Mouse (Mus musculus): ENCODE results near the gene Slc37a1. TPM values are rescaled to one million over a fixed set of nuclear protein-coding genes. Genes with fewer than 3 reads are reported as not detected.
"Not testable (repeated sequence)": the region's sequence is repeated elsewhere in the genome, so short reads cannot be mapped to it uniquely, and the experiment has no call there.

Slc37a1 gene
- polyA plus RNA-seq, 1 experiment from 2014 or later: 16.5 TPM

DNA sequence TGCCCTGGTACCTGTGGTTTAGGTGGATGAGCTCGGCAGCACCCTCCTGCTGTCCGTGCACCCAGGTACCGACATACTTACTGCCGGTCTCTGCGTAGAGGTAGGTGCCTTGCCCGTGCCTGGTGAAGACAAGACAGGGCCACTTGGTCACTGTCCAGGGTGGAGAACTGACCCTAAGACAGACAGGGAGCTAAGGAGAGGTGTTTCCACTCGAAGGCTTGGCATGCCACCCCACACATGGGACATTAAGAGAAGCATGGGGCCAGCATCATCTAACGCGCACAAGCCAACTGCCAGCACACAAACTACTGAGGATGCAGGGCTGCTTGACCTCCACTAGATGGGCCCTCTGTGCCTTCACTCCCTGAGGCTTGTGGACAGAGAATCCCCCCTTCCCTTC, 20.8 kb upstream of the Slc37a1 start:
- Histone ChIP-seq H3K4me2 (replicated peaks; ENCODE audit: low read depth) (no peak overlapping the region), H3K4me1 (replicated peaks; ENCODE audit: control insufficient read depth, insufficient read depth, low read length) (no peaks in the 10 kb centered on the region), H3K9ac (ENCODE audit: low read depth, low read length) (no peak overlapping the region), H3K27ac (ENCODE audit: low read depth, low read length) (no peak overlapping the region), H3K36me3 (ENCODE audit: control insufficient read depth, insufficient read depth) (no peaks in the 10 kb centered on the region), H3K27me3 (replicated peaks; ENCODE audit: control insufficient read depth, insufficient read depth, low read length) (no peaks in the 10 kb centered on the region), H3K4me3 (ENCODE audit: low read depth, low read length) (no peak overlapping the region), H3K9me3 (ENCODE audit: control insufficient read depth) (no peaks in the 10 kb centered on the region)
- no peak for ATAC-seq
- TF ChIP-seq CTCF (IDR thresholded peaks at IDR 0.05; ENCODE audit: low read depth): no peak
- WGBS: 90% methylated on average over 9 of the region's 9 CpGs

DNA sequence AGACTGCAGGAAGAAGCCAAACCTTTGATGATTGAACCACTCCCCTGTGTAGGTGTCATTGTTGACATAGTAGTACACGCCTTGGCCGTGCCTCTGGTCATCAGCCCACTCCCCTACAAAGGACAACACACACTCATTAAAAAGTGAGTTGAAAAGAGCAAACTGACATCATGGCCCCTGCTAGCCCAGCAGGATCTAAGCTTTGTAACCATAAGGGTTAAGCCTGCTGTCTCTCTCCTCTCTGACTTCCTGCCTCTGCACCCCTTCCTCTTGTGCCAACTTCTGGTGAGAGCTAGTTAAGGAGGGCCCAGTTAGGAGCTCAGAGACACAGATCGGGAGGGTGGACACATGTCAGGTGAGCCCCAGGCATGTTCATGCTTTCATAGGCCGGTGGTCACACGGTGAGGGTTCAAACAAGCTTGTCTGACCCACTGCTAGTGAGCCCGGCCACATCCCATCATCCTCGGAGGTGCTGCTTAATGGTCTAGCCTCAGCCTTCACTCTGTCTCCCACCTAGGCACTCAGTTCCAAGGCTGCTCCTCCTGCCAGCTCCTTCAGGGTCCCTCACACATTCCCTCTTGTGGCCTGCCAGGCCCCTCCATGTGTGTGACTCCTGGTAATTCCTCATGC, 20.2 kb upstream of the Slc37a1 start:
- H3K27ac ChIP-seq (ENCODE audit: low read depth, low read length): no peak overlapping the region
- no peak overlapping the region for H3K4me3 ChIP-seq (ENCODE audit: low read depth, low read length)
- H3K9me3 ChIP-seq (ENCODE audit: control insufficient read depth): no peaks in the 10 kb centered on the region
- H3K36me3 ChIP-seq (ENCODE audit: control insufficient read depth, insufficient read depth): no peaks in the 10 kb centered on the region
- TF ChIP-seq CTCF (IDR thresholded peaks at IDR 0.05; ENCODE audit: low read depth): no peak
- 73% methylated on average over 7 of the region's 7 CpGs for WGBS
- H3K27me3 ChIP-seq (replicated peaks; ENCODE audit: control insufficient read depth, insufficient read depth, low read length): no peaks in the 10 kb centered on the region
- no peak overlapping the region for H3K4me2 ChIP-seq (replicated peaks; ENCODE audit: low read depth)
- H3K9ac ChIP-seq (ENCODE audit: low read depth, low read length): no peak overlapping the region
- no peak for ATAC-seq
- no peaks in the 10 kb centered on the region for H3K4me1 ChIP-seq (replicated peaks; ENCODE audit: control insufficient read depth, insufficient read depth, low read length)

DNA sequence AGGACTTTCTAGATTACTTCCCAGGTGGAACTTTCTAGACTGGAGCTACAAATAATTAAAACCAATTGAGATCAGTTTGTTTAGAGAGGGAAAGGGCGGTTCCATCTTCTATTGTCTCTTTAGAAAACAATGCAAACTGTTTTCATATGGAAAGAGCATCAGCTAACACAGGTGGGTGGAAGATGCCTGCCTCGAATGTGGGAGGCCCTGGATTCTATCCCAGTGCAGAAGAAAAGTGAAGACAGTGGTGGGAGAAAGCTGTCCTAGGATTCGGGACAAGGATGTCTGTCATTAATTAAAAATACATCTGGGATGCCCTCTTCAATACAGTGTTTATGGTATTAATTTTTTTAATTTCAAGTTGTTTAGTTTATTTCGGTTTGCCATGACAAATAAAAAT, 19.5 kb upstream of the Slc37a1 start:
- 72% methylated on average over 4 of the region's 4 CpGs for WGBS
- ATAC-seq: no peak
- H3K4me2 ChIP-seq (replicated peaks; ENCODE audit: low read depth): no peak overlapping the region
- no peaks in the 10 kb centered on the region for H3K9me3 ChIP-seq (ENCODE audit: control insufficient read depth)
- H3K27ac ChIP-seq (ENCODE audit: low read depth, low read length): no peak overlapping the region
- no peak overlapping the region for H3K9ac ChIP-seq (ENCODE audit: low read depth, low read length)
- no peaks in the 10 kb centered on the region for H3K27me3 ChIP-seq (replicated peaks; ENCODE audit: control insufficient read depth, insufficient read depth, low read length)
- no peaks in the 10 kb centered on the region for H3K4me1 ChIP-seq (replicated peaks; ENCODE audit: control insufficient read depth, insufficient read depth, low read length)
- H3K36me3 ChIP-seq (ENCODE audit: control insufficient read depth, insufficient read depth): no peaks in the 10 kb centered on the region
- no peak overlapping the region for H3K4me3 ChIP-seq (ENCODE audit: low read depth, low read length)
- TF ChIP-seq CTCF (IDR thresholded peaks at IDR 0.05; ENCODE audit: low read depth): no peak

DNA sequence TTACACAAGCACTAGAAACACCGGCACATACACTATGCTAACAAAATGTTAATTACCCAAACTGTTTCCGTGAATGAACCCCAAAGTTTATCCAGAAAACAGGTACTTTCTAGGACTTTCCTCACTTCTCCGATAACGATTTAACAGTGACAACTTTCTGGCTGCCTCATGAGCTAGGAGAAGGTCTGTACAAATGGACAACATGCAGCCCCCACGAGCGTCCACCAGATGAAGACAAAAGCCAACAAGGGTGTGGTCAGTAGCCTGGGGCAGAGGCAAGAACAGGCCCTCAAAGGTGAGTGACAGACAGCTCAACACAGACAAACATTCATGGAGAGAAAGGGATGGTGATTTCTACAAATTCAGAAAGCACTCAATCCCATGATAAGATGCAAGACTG, 19.0 kb upstream of the Slc37a1 start:
- no peaks in the 10 kb centered on the region for H3K9me3 ChIP-seq (ENCODE audit: control insufficient read depth)
- H3K27me3 ChIP-seq (replicated peaks; ENCODE audit: control insufficient read depth, insufficient read depth, low read length): no peaks in the 10 kb centered on the region
- no peaks in the 10 kb centered on the region for H3K36me3 ChIP-seq (ENCODE audit: control insufficient read depth, insufficient read depth)
- no peak overlapping the region for H3K4me2 ChIP-seq (replicated peaks; ENCODE audit: low read depth)
- ATAC-seq: no peak
- H3K4me3 ChIP-seq (ENCODE audit: low read depth, low read length): no peak overlapping the region
- no peak overlapping the region for H3K27ac ChIP-seq (ENCODE audit: low read depth, low read length)
- WGBS: 72% methylated on average over 6 of the region's 6 CpGs
- no peaks in the 10 kb centered on the region for H3K4me1 ChIP-seq (replicated peaks; ENCODE audit: control insufficient read depth, insufficient read depth, low read length)
- TF ChIP-seq CTCF (IDR thresholded peaks at IDR 0.05; ENCODE audit: low read depth): no peak
- H3K9ac ChIP-seq (ENCODE audit: low read depth, low read length): no peak overlapping the region

DNA sequence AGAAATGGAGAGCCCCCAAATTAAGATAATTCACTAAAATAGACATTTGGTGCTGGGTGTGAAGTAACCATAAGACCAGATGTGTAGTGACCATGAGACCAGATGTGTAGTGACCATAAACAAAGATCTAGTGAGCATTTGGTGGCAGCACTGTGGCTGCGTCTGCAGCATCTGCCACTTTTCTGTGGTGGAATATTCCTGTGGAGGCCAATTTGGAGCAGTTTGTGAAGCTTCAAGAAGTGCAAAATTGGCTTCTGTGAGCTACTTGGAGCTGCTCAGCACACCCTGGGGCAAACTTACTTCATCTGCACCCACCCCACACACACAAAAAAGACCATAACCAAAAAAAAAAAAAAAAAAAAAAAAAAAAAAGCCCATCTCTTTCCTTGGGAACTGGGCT, 18.6 kb upstream of the Slc37a1 start:
- no peak overlapping the region for H3K9ac ChIP-seq (ENCODE audit: low read depth, low read length)
- ATAC-seq: no peak
- H3K36me3 ChIP-seq (ENCODE audit: control insufficient read depth, insufficient read depth): no peaks in the 10 kb centered on the region
- no peak overlapping the region for H3K4me3 ChIP-seq (ENCODE audit: low read depth, low read length)
- no peak overlapping the region for H3K4me2 ChIP-seq (replicated peaks; ENCODE audit: low read depth)
- H3K27ac ChIP-seq (ENCODE audit: low read depth, low read length): no peak overlapping the region
- H3K4me1 ChIP-seq (replicated peaks; ENCODE audit: control insufficient read depth, insufficient read depth, low read length): no peaks in the 10 kb centered on the region
- H3K9me3 ChIP-seq (ENCODE audit: control insufficient read depth): no peaks in the 10 kb centered on the region
- TF ChIP-seq CTCF (IDR thresholded peaks at IDR 0.05; ENCODE audit: low read depth): no peak
- no peaks in the 10 kb centered on the region for H3K27me3 ChIP-seq (replicated peaks; ENCODE audit: control insufficient read depth, insufficient read depth, low read length)
- 78% methylated on average over 1 of the region's 1 CpGs for WGBS

DNA sequence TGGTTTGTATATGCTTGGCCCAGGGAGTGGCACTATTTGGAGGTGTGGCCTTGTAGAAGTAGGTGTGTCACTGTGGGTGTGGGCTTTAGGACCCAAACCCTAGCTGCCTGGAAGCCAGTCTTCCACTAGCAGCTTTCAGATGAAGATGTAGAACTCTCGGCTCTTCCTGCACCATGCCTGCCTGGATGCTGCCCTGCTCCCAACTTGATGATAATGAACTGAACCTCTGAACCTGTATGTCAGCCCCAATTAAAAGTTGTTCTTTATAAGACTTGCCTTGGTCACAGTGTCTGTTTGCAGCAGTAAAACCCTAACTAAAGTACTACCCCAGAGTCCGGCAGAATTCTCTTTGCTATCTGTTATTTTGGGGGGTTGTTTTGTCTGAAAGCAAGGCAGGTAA, 16.8 kb upstream of the Slc37a1 start:
- Histone ChIP-seq H3K9me3 (ENCODE audit: control insufficient read depth) (no peaks in the 10 kb centered on the region), H3K36me3 (ENCODE audit: control insufficient read depth, insufficient read depth) (no peaks in the 10 kb centered on the region), H3K27me3 (replicated peaks; ENCODE audit: control insufficient read depth, insufficient read depth, low read length) (no peaks in the 10 kb centered on the region), H3K9ac (ENCODE audit: low read depth, low read length) (no peak overlapping the region), H3K4me2 (replicated peaks; ENCODE audit: low read depth) (no peak overlapping the region), H3K4me1 (replicated peaks; ENCODE audit: control insufficient read depth, insufficient read depth, low read length) (no peaks in the 10 kb centered on the region), H3K4me3 (ENCODE audit: low read depth, low read length) (no peak overlapping the region), H3K27ac (ENCODE audit: low read depth, low read length) (no peak overlapping the region)
- WGBS: 96% methylated on average over 2 of the region's 2 CpGs
- TF ChIP-seq CTCF (IDR thresholded peaks at IDR 0.05; ENCODE audit: low read depth): no peak
- ATAC-seq: no peak

DNA sequence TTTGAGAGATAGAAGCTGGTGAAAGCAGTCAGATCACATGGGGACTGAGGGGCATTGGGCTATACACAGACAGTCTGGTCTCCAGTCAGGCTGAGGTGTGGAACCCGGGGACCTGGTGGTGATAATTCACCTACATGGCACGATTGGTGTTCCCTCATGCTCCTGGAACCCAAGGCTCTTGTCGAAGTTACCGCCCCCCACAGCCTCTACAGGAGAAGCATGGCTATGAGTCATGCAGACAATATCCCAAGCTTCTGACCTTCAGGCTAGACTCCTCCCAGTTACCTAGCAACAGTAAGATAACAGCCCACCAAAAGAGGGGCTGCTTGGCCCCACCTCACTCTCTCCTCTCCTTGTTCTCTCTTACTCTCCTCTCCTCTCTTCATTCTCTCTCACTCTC, 16.3 kb upstream of the Slc37a1 start:
- Histone ChIP-seq H3K4me1 (replicated peaks; ENCODE audit: control insufficient read depth, insufficient read depth, low read length) (no peaks in the 10 kb centered on the region), H3K27ac (ENCODE audit: low read depth, low read length) (no peak overlapping the region), H3K4me3 (ENCODE audit: low read depth, low read length) (no peak overlapping the region), H3K27me3 (replicated peaks; ENCODE audit: control insufficient read depth, insufficient read depth, low read length) (no peaks in the 10 kb centered on the region), H3K9me3 (ENCODE audit: control insufficient read depth) (no peaks in the 10 kb centered on the region), H3K4me2 (replicated peaks; ENCODE audit: low read depth) (no peak overlapping the region), H3K9ac (ENCODE audit: low read depth, low read length) (no peak overlapping the region), H3K36me3 (ENCODE audit: control insufficient read depth, insufficient read depth) (no peaks in the 10 kb centered on the region)
- TF ChIP-seq CTCF (IDR thresholded peaks at IDR 0.05; ENCODE audit: low read depth): no peak
- WGBS: 68% methylated on average over 4 of the region's 4 CpGs
- no peak for ATAC-seq

DNA sequence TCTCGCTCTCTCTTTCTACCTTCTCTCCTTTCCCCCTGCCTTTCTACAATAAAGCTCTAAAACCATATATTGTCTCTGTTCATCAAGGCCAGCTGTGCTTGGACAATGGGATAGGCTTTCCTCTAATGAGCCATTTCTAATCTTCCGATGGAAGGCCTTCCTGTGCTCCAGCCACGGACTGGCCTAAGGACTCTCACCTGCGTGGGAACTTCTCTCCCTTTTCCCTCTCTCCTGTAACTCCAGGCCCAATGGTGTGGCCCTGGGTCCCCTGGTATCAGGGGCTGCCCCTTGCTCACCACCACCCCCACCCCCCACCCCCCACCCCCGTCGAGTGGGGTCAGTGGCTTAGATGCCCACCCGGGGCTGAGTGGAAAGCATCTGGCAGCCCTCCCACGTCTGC, 15.9 kb upstream of the Slc37a1 start:
- not testable (repeated sequence) for H3K27me3 ChIP-seq (replicated peaks; ENCODE audit: control insufficient read depth, insufficient read depth, low read length); H3K36me3 ChIP-seq (ENCODE audit: control insufficient read depth, insufficient read depth); H3K9ac ChIP-seq (ENCODE audit: low read depth, low read length); H3K4me1 ChIP-seq (replicated peaks; ENCODE audit: control insufficient read depth, insufficient read depth, low read length); H3K4me3 ChIP-seq (ENCODE audit: low read depth, low read length); H3K9me3 ChIP-seq (ENCODE audit: control insufficient read depth); H3K27ac ChIP-seq (ENCODE audit: low read depth, low read length); ATAC-seq; H3K4me2 ChIP-seq (replicated peaks; ENCODE audit: low read depth)
- 81% methylated on average over 8 of the region's 8 CpGs for WGBS

Measured in intestine, postnatal 0 days (tissue).